Mouse (Mus musculus) erythroblast, embryonic 14.5 days (primary cell): Measurements from ENCODE around the gene Timmdc1.

Experiments used
- GATA1 ChIP-seq: IDR thresholded peaks from 2 replicates; pipeline ENCODE4 v1.6.1; 2012; ENCODE audit warnings: low read length, inconsistent platforms, mixed read lengths
- TAL1 ChIP-seq: IDR thresholded peaks from 3 replicates; pipeline ENCODE4 v1.6.1; 2012; ENCODE audit warnings: low read length, inconsistent platforms, mixed read lengths

GRCm38 (mm10) chr16:38473661-38474060 lies 48.8 kb downstream of the Timmdc1 start:
- TF ChIP-seq TAL1 (no peak), GATA1 (no peak)
